Comparison of ENCODE assay signal across 10 mouse cellular contexts in the genomic region with DNA sequence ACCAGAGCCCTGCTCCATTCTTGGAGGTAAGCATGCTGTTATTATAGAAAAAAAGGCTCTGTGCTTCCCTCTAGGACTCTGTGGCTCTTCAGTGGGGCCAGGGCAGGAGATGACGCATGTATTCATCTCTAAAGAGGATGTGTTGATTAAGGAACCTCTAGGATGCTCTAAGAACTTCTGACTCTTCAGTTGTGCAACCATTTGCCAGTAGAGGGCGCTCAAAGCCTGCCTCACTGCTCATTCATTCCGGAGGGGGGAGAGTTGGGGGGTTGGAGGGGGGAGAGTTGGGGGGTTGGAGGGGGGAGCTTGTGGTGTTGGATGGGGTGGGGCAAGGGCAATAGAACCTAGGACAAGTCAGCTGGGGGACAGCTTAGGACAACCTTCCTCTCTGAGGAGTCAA. TPM values are rescaled to one million over a fixed set of nuclear protein-coding genes. Genes with fewer than 3 reads are reported as not detected.
DNase-seq lines count a peak whose midpoint lies in the region; ATAC-seq and TF ChIP-seq lines count a peak whose summit lies in the region.
"Had no signal": no experiment of that assay in that cellular context is flagged by ENCODE, and none has a peak within 500 bp of the region (broad histone marks: within the 10 kb centered on the region; RNA-seq: fewer than 3 reads in every experiment).

No protein-coding gene starts in this region.

- intact Hi-C loops in left cerebral cortex, adult 2 months (cut with DNase I): loop anchor here (2.0 kb wide), 3 partner anchors 39 to 405 kb away; no protein-coding TSS in a partner anchor
- intact Hi-C loops in left cerebral cortex, postnatal 36 days (cut with DNase I): loop anchor here (5.0 kb wide), 2 partner anchors 372 to 402 kb away; no protein-coding TSS in a partner anchor

- TF ChIP-seq POLR2A in lung, adult 2 months (IDR thresholded peaks at IDR 0.05; ENCODE audit: borderline replicate concordance, extremely low read depth, low read depth, low read length): no peak

- WGBS in lung, adult 2 months: 2% methylated on average over 3 of the region's 3 CpGs

- H3K36me3 ChIP-seq in splenic B cell, adult 2 months (ENCODE audit: control insufficient read depth, insufficient read depth, low read length, poor library complexity, severe bottlenecking): no peaks in the 10 kb centered on the region
- H3K36me3 ChIP-seq: neural tube, embryonic 13.5 days had no signal

- no peak overlapping the region for H3K4me3 ChIP-seq in left cerebral cortex, adult 2 months
- H3K4me3 ChIP-seq in lung, adult 2 months (replicated peaks; ENCODE audit: extremely low read depth, low read depth, low read length): no peak overlapping the region
- H3K4me3 ChIP-seq: neural tube, embryonic 13.5 days had no signal

- H3K27me3 ChIP-seq in splenic B cell, adult 2 months (ENCODE audit: control insufficient read depth, insufficient read depth, low read length, poor library complexity, severe bottlenecking): no peaks in the 10 kb centered on the region
- H3K27me3 ChIP-seq: Patski had no signal

- peaks cover 2% of the 10 kb centered on the region; the same call in 1 of the 2 replicates for H3K4me1 ChIP-seq in lung, adult 2 months (ENCODE audit: control insufficient read depth, insufficient read depth, low read length)

- H3K27ac ChIP-seq in left cerebral cortex, adult 2 months: no peak overlapping the region
- H3K27ac ChIP-seq: neural tube, embryonic 13.5 days had no signal

- peak; percentile 55 for TF ChIP-seq CTCF in left cerebral cortex, adult 2 months (IDR thresholded peaks at IDR 0.05)
- peak; percentile 63 for TF ChIP-seq CTCF in lung, adult 2 months (IDR thresholded peaks at IDR 0.05; ENCODE audit: insufficient read depth, low read length)

- peak; percentile 51 for DNase-seq in cerebellum, adult 11 months
- peak in 1 of 2 experiments; percentile 70 for DNase-seq in left cerebral cortex, adult 2 months (ENCODE audit: extremely low spot score in 1 of 2, low spot score in 2 of 2)
- DNase-seq in left cerebral cortex, postnatal 36 days (ENCODE audit: low spot score in 2 of 2): no peak
- peak; percentile 55 for DNase-seq in embryo, embryonic 9.5 days (ENCODE audit: extremely low spot score)
- DNase-seq in lung, adult 2 months: peak; percentile 24
- peak; percentile 80 for DNase-seq in splenic B cell, adult 2 months (ENCODE audit: low read depth, low spot score)

- no peak for ATAC-seq in cerebellum, adult (ENCODE audit: insufficient number of reproducible peaks, low FRiP score, low TSS enrichment)
- ATAC-seq in activated CD4-positive, CD25-positive, alpha-beta regulatory T cell, adult 4 months: peak; percentile 52
- ATAC-seq: Patski had no signal

RNA-seq across cellular contexts. Expression of a gene that starts 52.9 kb away (rescaled TPM):
- total RNA-seq in left cerebral cortex, adult 2 months (2021): 10 to 100 TPM; 82.4 to 90.1 TPM
- total RNA-seq in left cerebral cortex, postnatal 36 days (2021): 100 to 1,000 TPM in 1 of 2 experiments, 10 to 100 TPM in 1; 96.5 to 102 TPM
- polyA plus RNA-seq in activated CD4-positive, CD25-positive, alpha-beta regulatory T cell, adult 4 months (2017; shearing (Covaris generic)): 1 to 10 TPM; 3.8 to 5.7 TPM
- polyA plus RNA-seq in lung, adult 2 months (2012; rRNA removed): 44.7 and 51.7 TPM in 2 replicates

Comparison
In these comparisons a context has a peak if more than half of its experiments do, and no peak if none do; other contexts are left out.
1. DNase-seq: peak in cerebellum, adult 11 months (single experiment), embryo, embryonic 9.5 days (single experiment), lung, adult 2 months (single experiment) and splenic B cell, adult 2 months (single experiment); none in left cerebral cortex, postnatal 36 days (0 of 2).